Mouse (Mus musculus) frontal cortex, adult (tissue): ENCODE measurements around the gene Krtap16-1.

Source experiments
- ATAC-seq: cut with Nextera tagmentation; 2 replicates; pipeline ENCODE4 v1.9.2; 2017; ENCODE audit warnings: mild to moderate bottlenecking, moderate library complexity, mixed read lengths; ENCODE audit not compliant: low TSS enrichment

Gene Krtap16-1

DNA sequence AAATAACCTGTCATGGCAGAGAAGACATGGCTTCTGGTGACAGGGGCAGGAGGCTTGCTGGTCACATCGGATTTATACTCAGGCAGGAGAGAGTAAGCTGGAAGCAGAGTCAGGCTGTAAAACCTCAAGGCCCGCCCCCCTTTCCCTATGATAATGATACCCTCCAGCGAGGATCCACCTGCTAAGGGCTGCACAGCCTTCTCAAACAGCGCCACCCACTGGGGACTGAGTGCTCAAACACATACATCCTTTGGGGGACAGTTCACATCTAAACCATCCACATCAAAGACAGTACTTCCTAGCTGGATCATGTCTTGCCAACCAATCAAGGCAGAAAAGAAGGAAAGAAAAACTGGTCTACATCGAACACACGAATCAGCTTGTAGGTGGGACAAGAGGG lies 22.2 kb downstream of the Krtap16-1 start:
- no peak for ATAC-seq

DNA sequence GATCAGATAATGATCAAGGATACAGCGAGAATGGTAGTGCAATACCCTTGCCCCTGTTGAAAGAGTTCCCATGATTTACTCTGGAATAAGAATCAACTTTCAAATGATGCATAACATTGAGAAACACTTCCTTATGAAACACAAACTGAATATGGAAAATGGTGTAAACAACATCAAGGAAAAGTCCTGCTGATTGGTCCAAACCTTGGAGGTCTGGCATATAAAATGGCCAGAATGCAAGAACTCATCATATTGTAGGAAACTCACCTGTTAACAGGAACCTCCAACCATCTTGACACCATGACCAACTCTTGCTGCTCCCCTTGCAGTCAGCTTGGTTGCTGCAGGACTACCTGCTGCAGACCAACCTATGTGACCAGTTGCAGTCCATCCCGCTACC lies 38.2 kb downstream of the Krtap16-1 start, which contains the start of gene Krtap9-5:
TSS of gene Krtap9-5 (plus strand) at position 301 of the 400 bp plus-strand sequence.
- no peak for ATAC-seq

DNA sequence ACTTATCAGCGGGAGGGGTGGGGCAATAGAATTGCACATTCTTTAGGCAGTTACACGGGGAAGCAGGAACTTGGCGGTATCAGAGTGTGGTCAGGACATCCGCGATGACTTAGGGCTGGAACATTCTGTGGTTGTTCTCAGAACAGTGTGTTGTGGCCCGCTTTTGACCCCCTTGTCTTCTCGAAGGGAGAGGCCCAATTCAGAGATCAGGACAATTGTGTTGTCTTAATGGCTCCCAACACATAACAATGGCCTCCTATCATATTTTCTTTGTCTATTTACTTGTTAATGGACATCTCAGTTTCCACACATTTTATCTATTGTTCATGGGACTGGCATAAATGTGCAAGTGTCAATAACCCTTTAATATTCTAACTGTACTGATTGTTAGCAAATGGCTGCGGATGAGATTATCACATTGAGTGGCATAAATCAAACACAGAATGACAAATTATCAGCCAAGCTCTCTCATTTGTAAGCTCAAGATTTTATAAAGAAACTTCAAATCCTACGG lies 48.6 kb downstream of the Krtap16-1 start:
- ATAC-seq = no peak

DNA sequence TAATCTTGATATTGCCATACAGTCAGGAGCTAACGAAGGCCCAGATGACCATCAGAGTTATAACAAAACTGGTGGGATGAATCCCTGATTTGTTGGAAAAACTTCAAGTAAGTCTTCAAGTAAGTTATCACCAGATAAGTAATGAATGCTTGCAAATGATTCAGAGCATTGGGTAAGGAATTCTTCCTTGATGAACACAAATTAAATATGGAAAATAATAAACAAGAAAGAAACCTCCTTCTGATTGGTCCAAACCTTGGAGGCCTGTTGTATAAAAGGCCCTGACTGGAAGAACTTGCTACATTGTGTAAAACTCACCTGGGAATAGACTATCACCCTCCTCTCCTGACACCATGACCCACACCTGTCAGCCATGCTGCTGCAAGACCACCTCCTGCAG lies 50.4 kb downstream of the Krtap16-1 start, which contains the start of gene Krtap31-2:
TSS of gene Krtap31-2 (plus strand) at position 301 of the 400 bp plus-strand sequence.
- ATAC-seq = no peak
